Mouse (Mus musculus): ENCODE measurements around the gene Tm4sf5. TPM values are rescaled to one million over a fixed set of nuclear protein-coding genes. Genes with fewer than 3 reads are reported as not detected.

Gene Tm4sf5
- polyA plus RNA-seq, 1 experiment from 2014 or later = 0.88 TPM

DNA sequence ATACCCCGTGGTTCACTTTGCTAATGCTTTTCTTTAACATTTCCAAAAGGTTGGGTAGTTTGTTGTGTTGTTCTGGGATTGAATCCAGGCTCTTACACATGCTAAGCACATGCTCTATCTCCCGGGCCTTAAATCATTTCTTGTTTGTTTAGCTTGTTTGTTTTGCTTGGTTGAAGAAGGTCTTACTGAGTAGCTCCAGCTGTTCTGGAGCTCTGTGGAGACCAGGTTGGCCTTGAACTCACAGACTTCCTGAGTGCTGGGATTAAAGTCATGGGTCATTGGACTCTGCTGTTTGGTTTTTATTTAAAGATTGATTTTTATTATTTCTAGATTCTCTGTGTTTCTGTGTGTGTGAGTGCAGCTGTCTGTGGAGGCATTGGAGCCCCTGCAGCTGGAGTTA, 19.5 kb upstream of the Tm4sf5 start:
- H3K4me2 ChIP-seq = no peak overlapping the region
- H3K9me3 ChIP-seq (replicated peaks) = no peaks in the 10 kb centered on the region
- no peaks in the 10 kb centered on the region for H3K27me3 ChIP-seq
- 0 out of 2 replicates have a peak, but pooled peaks have one; percentile 46 for ATAC-seq (replicated peaks; ENCODE audit: low FRiP score)
- WGBS = 39% methylated on average over 2 of the region's 2 CpGs
- no peaks in the 10 kb centered on the region for H3K4me1 ChIP-seq
- no peak overlapping the region for H3K27ac ChIP-seq
- no peaks in the 10 kb centered on the region for H3K36me3 ChIP-seq
- H3K4me3 ChIP-seq (replicated peaks) = no peak overlapping the region
- no peak overlapping the region for H3K9ac ChIP-seq

DNA sequence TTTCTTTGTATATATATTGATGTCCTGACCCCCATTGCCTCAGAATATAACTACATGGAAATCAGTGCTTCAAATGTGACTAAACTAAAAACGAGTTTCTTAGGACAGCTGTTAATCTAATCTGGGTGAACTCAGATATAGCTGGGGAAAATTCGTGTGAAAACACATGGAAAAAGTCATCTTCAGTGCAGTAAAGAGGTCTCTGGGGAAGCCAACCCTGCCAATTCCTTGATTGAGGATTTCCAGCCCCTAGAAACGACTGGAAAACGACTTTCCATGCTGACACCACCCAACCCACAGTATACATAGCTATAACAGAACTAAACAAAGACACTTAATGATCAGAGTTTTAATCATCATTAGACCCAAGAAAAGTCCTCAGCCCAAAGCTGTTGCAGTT, 17.2 kb upstream of the Tm4sf5 start:
- WGBS = 44% methylated on average over 4 of the region's 4 CpGs

DNA sequence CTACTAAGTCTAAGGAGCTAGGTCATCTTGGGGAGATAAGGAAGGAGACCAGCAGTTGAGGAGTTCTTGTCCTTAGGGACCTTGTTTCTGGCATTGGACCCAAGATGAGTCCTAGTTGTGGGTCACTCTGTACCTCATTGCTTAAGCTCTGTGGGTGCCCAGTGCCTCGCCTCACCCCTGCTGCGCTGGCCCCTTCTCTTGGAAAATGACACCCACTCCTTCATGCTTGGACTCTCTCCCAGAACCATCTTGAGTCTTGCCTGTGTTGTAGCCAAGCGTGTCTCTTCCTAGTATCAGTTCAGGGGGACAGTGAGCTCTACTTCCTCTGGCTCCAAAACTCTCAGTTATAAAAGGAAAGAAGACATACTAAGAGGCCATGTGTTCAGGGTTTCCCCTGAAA, 15.9 kb upstream of the Tm4sf5 start:
- WGBS = 82% methylated on average over 3 of the region's 3 CpGs
- no peak for ATAC-seq (replicated peaks; ENCODE audit: low FRiP score)
- H3K4me2 ChIP-seq = no peak overlapping the region

More for the DNA sequence above, 17.2 kb upstream of the Tm4sf5 start:
- no peak for ATAC-seq (replicated peaks; ENCODE audit: low FRiP score)
- H3K27ac ChIP-seq = no peak overlapping the region
- no peaks in the 10 kb centered on the region for H3K36me3 ChIP-seq
- H3K9ac ChIP-seq = no peak overlapping the region
- H3K27me3 ChIP-seq = no peaks in the 10 kb centered on the region
- no peak overlapping the region for H3K4me3 ChIP-seq (replicated peaks)
- no peaks in the 10 kb centered on the region for H3K9me3 ChIP-seq (replicated peaks)
- H3K4me1 ChIP-seq = no peaks in the 10 kb centered on the region
- no peak overlapping the region for H3K4me2 ChIP-seq

DNA sequence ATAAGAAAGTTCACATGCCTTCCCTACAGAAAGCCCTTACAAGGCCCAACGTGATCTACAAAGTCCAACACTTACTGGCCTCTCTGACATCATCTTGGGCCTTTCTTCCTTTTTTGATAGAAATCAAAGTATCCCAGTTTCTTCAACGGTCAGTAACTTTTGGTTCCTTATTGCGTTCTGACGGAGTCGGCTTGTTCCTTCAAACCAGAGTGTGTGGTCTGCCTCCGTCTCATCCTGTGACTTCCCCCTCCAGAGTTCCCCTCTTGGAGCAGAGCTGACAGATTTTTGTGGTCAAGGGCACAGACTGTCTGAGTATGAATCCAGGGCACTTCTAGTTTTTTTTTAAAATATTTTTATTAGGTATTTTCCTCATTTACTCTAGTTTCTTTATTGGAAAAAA, 15.4 kb upstream of the Tm4sf5 start:
- Histone ChIP-seq H3K36me3 (no peaks in the 10 kb centered on the region), H3K27ac (no peak overlapping the region), H3K9me3 (replicated peaks) (no peaks in the 10 kb centered on the region), H3K4me2 (no peak overlapping the region), H3K27me3 (no peaks in the 10 kb centered on the region), H3K4me3 (replicated peaks) (no peak overlapping the region), H3K9ac (no peak overlapping the region), H3K4me1 (no peaks in the 10 kb centered on the region)
- WGBS = 78% methylated on average over 6 of the region's 6 CpGs
- no peak for ATAC-seq (replicated peaks; ENCODE audit: low FRiP score)

More for the DNA sequence above, 15.9 kb upstream of the Tm4sf5 start:
- Histone ChIP-seq H3K9ac (no peak overlapping the region), H3K36me3 (no peaks in the 10 kb centered on the region), H3K27me3 (no peaks in the 10 kb centered on the region), H3K4me3 (replicated peaks) (no peak overlapping the region), H3K4me1 (no peaks in the 10 kb centered on the region), H3K27ac (0 out of 2 replicates have a peak overlapping the region, but pooled peaks have one; percentile 15), H3K9me3 (replicated peaks) (no peaks in the 10 kb centered on the region)

DNA sequence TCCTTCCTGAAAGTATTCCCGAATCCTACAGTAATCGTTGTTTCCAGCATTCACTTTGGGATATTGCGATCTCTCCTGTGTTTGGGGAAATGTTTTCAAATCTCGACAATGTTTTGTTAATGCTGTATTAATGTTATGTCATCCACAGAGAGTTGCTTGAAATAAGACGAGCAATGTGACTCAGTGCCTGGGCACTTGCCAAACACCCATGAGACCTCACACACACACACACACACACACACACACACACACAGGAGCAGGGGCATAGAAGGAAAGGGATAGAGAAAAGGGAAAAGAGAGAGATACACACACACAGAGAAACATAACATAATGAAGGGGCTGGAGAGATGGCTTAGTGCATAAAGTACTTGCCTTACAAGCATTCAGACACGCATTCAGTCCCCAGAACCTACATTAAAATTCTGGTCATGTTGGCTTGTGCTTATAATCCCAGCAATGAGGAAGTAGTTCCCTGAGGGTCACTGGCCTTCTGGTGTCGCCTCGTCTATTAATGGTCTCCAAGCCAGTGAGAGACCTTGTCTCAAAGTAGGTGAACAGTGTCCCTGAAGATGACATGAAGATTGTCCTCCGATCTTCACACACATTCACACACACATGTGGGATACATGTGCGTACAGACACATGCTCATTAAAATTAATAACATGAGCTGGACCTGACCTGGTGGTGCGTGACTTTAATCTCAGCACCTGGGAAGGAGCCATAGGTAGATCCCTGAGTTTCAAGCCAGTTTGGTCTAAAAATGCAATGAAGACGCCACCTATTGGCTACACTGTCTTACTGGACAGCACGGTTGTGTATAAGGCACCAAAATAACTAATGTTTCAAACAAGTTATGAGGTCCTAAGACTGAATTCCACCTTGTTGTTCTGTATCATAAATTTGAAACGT, 5.2 kb upstream of the Tm4sf5 start:
- Histone ChIP-seq H3K36me3 (no peaks in the 10 kb centered on the region), H3K9me3 (replicated peaks) (no peaks in the 10 kb centered on the region), H3K9ac (no peak overlapping the region), H3K4me3 (replicated peaks) (no peak overlapping the region), H3K4me1 (no peaks in the 10 kb centered on the region), H3K27me3 (peaks cover under 1% of the 10 kb centered on the region; the same call in 1 of the 2 replicates), H3K4me2 (no peak overlapping the region), H3K27ac (no peak overlapping the region)
- ATAC-seq (replicated peaks; ENCODE audit: low FRiP score) = no peak
- WGBS = 69% methylated on average over 14 of the region's 14 CpGs

DNA sequence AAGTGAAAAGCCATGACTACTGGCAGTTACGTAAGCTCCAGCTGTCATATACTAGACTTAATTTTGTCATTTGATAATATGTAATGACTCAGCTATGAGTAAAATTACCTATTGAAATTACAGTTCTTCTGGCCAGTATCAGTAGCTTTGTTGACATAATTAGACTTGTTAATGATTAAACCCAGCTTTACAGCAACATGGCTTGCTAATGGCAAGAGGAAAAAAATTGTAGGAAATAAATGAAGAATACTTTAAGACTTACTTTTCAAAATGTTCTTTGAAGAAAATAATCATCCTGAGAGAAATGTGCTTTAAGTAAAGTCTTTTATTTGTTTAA, 4.6 kb upstream of the Tm4sf5 start:
- Histone ChIP-seq H3K9ac (no peak overlapping the region), H3K4me2 (no peak overlapping the region), H3K27ac (no peak overlapping the region), H3K27me3 (peaks cover 7% of the 10 kb centered on the region; the same call in 1 of the 2 replicates), H3K4me1 (no peaks in the 10 kb centered on the region), H3K9me3 (replicated peaks) (no peaks in the 10 kb centered on the region), H3K36me3 (no peaks in the 10 kb centered on the region), H3K4me3 (replicated peaks) (no peak overlapping the region)
- no peak for ATAC-seq (replicated peaks; ENCODE audit: low FRiP score)
- 74% methylated on average over 1 of the region's 1 CpGs for WGBS

DNA sequence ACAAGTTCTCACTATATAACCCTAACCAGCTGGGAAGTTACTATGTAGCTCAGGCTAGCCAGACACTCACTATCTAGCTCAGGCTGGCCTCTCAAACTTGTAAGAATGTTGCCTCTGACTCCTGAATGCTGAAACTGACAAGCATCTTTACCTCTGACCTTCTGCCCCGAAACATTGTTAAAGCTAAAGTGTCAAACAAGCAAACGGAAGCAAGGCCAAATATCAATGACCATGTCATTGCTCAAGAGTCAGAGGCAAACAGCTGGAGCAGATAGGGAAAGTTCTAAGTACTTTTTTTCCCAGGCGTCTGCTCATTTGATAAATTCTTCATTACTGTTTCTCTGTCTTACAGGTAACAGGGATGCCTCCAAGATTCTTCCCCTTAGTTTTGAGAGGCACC, 3.0 kb upstream of the Tm4sf5 start:
- H3K36me3 ChIP-seq = no peaks in the 10 kb centered on the region
- no peak overlapping the region for H3K27ac ChIP-seq
- no peak overlapping the region for H3K9ac ChIP-seq
- 74% methylated on average over 3 of the region's 3 CpGs for WGBS
- H3K4me1 ChIP-seq = 0 out of 2 replicates have a peak, but pooled peaks cover 2% of the 10 kb centered on the region
- no peaks in the 10 kb centered on the region for H3K9me3 ChIP-seq (replicated peaks)
- H3K27me3 ChIP-seq = peaks cover 7% of the 10 kb centered on the region; the same call in 1 of the 2 replicates
- no peak overlapping the region for H3K4me2 ChIP-seq
- no peak overlapping the region for H3K4me3 ChIP-seq (replicated peaks)
- no peak for ATAC-seq (replicated peaks; ENCODE audit: low FRiP score)

DNA sequence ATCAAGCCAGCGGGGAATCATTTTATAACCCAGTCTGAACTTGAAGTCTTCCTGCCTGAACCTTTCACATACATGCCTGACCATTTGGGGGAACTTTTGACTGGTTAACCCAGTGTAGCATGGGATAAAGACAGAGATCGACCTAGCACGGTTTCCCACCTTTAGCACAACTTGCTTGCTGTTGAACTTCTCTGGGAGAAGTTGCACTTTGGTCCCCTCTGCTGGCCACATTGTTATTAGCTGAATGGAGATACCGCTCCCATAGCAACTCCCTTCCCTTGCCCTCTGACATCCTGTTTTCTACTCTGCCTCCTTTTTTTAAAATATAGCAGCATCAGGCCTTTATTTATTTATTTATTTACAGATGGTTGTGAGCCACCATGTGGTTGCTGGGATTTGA, 1.3 kb downstream of the Tm4sf5 start:
- no peak overlapping the region for H3K4me3 ChIP-seq (replicated peaks)
- H3K4me2 ChIP-seq = no peak overlapping the region
- H3K27me3 ChIP-seq = peaks cover 27% of the 10 kb centered on the region
- H3K9me3 ChIP-seq (replicated peaks) = no peaks in the 10 kb centered on the region
- no peaks in the 10 kb centered on the region for H3K36me3 ChIP-seq
- 26% methylated on average over 4 of the region's 4 CpGs for WGBS
- no peak overlapping the region for H3K9ac ChIP-seq
- no peak overlapping the region for H3K27ac ChIP-seq
- H3K4me1 ChIP-seq = peaks cover 16% of the 10 kb centered on the region
- no peak for ATAC-seq (replicated peaks; ENCODE audit: low FRiP score)

DNA sequence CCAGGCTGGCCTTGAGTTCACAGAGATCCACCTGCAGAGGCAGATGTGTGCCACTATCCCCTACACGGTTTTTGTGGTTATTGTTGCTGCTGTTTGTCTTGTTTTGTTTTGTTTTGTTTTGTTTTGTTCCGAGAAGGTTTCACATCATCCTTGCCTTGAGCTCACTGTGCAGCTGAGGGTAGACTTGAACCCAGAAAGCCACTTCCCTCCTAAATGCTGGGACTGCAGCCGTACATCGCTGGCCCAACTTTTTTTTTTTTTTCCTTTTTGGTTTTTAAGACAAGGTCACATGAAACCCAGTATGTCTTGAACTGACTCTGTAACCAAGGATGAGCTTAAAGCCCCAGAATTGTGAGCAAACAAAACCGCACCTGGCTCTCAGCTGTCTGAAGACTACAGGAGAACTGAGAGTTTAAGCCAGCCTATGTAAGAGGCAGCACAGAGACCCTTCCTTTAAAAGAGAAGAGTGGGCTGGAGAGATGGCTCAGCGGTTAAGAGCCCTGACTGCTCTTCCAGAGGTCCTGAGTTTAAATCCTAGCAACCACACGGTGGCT, 2.0 kb downstream of the Tm4sf5 start:
- Histone ChIP-seq H3K36me3 (no peaks in the 10 kb centered on the region), H3K27me3 (peaks cover 27% of the 10 kb centered on the region), H3K4me2 (no peak overlapping the region), H3K4me1 (peaks cover 16% of the 10 kb centered on the region), H3K4me3 (replicated peaks) (no peak overlapping the region), H3K9ac (no peak overlapping the region), H3K9me3 (replicated peaks) (no peaks in the 10 kb centered on the region), H3K27ac (no peak overlapping the region)
- WGBS = 68% methylated on average over 7 of the region's 7 CpGs
- no peak for ATAC-seq (replicated peaks; ENCODE audit: low FRiP score)

DNA sequence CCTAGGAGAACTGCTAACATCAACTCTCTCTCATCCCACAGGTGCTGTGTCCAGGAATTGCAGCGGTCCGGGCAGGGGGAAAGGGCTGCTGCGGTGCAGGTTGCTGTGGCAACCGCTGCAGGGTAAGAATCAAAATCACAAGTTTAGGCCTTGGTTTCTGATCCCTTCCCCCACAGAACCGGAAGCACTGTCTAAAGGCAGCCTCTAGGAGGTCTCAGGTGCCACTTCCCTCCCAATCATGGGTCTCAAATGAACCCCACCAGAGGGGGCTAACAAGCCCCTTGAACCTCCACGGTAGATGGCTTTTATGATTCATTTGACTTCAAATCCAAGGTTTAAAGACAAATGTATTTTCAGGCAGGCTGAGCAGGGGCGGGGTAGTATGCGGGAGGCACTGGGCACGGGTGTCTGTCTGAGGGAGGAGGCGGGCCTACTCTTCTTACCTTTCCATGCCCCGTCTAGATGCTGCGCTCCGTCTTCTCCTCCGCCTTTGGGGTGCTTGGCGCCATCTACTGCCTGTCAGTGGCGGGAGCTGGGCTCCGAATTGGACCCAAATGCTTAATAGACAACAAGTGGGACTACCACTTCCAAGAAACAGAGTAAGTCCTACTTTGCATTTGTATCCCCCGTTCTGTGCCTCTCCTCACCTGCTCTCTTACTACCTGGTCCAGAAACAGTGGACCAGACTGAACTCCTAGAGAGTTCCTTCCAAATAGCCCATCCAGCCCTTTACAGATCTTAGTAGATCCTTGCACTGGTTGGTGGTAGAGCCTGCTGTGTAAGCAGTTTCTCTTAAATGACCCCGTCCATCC, 4.9 kb downstream of the Tm4sf5 start:
- ATAC-seq (replicated peaks; ENCODE audit: low FRiP score) = no peak; the same call in 1 of the 2 replicates
- Histone ChIP-seq H3K9me3 (replicated peaks) (no peaks in the 10 kb centered on the region), H3K9ac (no peak overlapping the region), H3K4me2 (peak overlapping the region; percentile 51), H3K4me3 (replicated peaks) (0 out of 2 replicates have a peak overlapping the region, but pooled peaks have one; percentile 14), H3K36me3 (no peaks in the 10 kb centered on the region), H3K27me3 (peaks cover 25% of the 10 kb centered on the region), H3K4me1 (peaks cover 21% of the 10 kb centered on the region), H3K27ac (no peak overlapping the region)
- WGBS = 11% methylated on average over 19 of the region's 19 CpGs

DNA sequence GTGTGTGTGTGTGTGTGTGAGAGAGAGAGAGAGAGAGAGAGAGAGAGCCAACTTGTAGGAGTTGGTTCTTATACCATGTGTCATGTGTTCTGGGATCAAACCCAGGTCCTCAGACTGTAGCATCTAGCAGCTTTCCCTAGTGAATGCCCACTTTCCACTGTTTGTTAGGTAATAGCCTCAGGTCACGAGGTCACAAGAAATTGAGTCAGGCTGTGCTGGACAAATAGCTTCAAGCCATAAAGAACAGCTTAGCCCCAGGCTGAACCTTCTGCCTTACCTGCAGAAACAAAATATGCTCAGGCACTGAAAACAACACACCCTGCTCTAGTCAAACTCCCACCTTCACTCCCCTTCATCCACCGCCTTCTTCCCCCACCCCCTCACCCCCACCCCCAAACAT, 6.2 kb downstream of the Tm4sf5 start:
- Histone ChIP-seq H3K9ac (no peak overlapping the region), H3K4me2 (no peak overlapping the region), H3K4me1 (peaks cover 20% of the 10 kb centered on the region), H3K27ac (no peak overlapping the region), H3K4me3 (replicated peaks) (no peak overlapping the region), H3K27me3 (peaks cover 19% of the 10 kb centered on the region), H3K36me3 (no peaks in the 10 kb centered on the region), H3K9me3 (replicated peaks) (no peaks in the 10 kb centered on the region)
- 52% methylated on average over 2 of the region's 2 CpGs for WGBS
- ATAC-seq (replicated peaks; ENCODE audit: low FRiP score) = no peak

DNA sequence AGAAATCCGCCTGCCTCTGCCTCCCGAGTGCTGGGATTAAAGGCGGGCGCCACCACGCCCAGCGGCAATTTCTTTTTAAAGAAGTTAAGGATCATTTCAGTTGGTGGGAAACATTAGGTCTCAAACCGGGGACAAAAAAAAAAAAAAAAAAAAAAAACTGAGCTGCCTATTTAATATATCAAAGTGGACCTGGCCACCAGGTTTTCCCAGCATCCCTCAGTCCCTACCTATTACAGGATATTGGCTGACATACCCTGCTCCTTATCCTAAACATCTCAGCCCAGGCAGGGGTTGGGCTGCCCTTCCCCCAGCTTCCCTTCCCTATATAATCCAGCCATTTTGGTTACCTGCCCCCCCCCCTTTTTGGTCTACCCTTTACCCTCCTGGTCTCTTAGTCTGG, 6.8 kb downstream of the Tm4sf5 start:
- no peak for ATAC-seq (replicated peaks; ENCODE audit: low FRiP score)
- H3K4me3 ChIP-seq (replicated peaks) = no peak overlapping the region
- no peak overlapping the region for H3K4me2 ChIP-seq
- H3K36me3 ChIP-seq = no peaks in the 10 kb centered on the region
- H3K9me3 ChIP-seq (replicated peaks) = no peaks in the 10 kb centered on the region
- no peak overlapping the region for H3K9ac ChIP-seq
- H3K27ac ChIP-seq = no peak overlapping the region
- peaks cover 19% of the 10 kb centered on the region for H3K4me1 ChIP-seq
- peaks cover 19% of the 10 kb centered on the region for H3K27me3 ChIP-seq
- 88% methylated on average over 7 of the region's 7 CpGs for WGBS

Measured in kidney, embryonic 15.5 days (tissue).